Mouse (Mus musculus) olfactory bulb, adult 2 months (tissue): ENCODE data around the gene Tmem120a.
A peak's percentile ranks its signal among the peaks of the same experiment; 100 is the strongest.

Experiments
- CTCF ChIP-seq: fragments of 200-500 bp; IDR thresholded peaks from 2 replicates; pipeline ENCODE4 v1.5.1; 2012; ENCODE audit warnings: low read depth, mild to moderate bottlenecking, low read length, moderate library complexity; ENCODE audit not compliant: insufficient read depth
- POLR2A ChIP-seq: fragments of 200-500 bp; IDR thresholded peaks from 2 replicates; pipeline ENCODE4 v1.6.1; 2012; ENCODE audit warnings: mild to moderate bottlenecking, low read depth, low read length, moderate library complexity; ENCODE audit not compliant: insufficient read depth

DNA sequence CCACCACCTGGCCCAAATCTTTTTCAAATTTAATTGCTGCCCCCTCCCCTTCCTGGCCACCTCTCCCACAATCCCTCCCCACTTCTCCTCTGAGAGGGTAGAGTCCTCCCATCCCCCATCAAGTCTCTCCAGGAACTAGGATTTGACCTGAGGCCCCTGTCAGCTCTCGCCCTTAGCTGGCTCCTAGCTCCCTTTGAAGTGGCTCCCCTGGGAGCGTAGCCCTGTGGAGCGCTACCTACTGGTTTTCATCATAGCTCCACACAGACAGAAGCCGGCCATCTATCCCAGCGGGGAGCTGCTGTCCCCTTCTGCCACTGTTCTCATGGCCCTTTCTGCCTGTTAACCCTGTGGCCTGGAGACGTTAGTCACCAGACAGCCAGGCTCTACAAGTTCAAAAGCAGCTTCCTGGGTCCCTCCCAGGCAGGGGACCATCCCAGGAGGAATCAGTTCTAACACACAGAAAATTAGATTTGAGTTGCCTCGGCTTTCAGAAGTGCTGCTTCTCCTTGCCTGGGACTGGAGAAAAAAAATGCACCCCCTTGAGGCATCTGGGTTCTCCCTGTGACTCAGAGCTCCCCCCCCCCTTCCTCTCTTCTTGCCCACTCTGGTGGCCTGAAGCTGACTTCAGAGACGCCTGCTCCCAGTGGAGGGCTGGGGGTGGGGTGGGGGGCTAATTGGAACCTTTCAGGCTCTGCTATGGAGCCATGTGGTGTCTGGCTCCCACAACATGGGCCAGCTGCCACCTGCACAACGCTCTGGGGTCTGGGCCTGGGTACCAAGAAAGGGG is 19.5 kb downstream of the Tmem120a start:
- TF ChIP-seq POLR2A, result 0 out of 2 replicates have a peak, but pooled peaks have one; percentile 18
- no peak for TF ChIP-seq CTCF
